Mouse (Mus musculus): ENCODE data around the gene Prpsap1.
A peak's percentile ranks its signal among the peaks of the same experiment; 100 is the strongest.

GRCm38 (mm10) chr11:116543110-116543509 is 49.1 kb upstream of the Prpsap1 start:
- TF ChIP-seq CTCF (IDR thresholded peaks at IDR 0.05; ENCODE audit: borderline replicate concordance, insufficient read depth, low read length), result peak; percentile 73; the same call in 1 of the 2 replicates
- no peak for TF ChIP-seq POLR2A (IDR thresholded peaks at IDR 0.05; ENCODE audit: low read depth, low read length)

All from embryonic fibroblast, embryonic 13.5 days (primary cell).